Mouse (Mus musculus) gastrocnemius, adult 2 months (tissue): ENCODE data around the gene Dach2. TPM values are rescaled to one million over a fixed set of nuclear protein-coding genes. Genes with fewer than 3 reads are reported as not detected.
"Not testable (repeated sequence)": the region's sequence is repeated elsewhere in the genome, so short reads cannot be mapped to it uniquely, and the experiment has no call there.

Experiments used
- DNase-seq: peaks from one replicate; pipeline ENCODE4 v3.0.0; 2022
- H3K27ac ChIP-seq: fragments of 200-600 bp; 2 replicates; pipeline ENCODE4 v1.8.1; 2022; ENCODE audit warnings: mild to moderate bottlenecking
- H3K4me3 ChIP-seq: fragments of 200-600 bp; 2 replicates; pipeline ENCODE4 v1.8.1; 2022; ENCODE audit warnings: mild to moderate bottlenecking, moderate library complexity
- CTCF ChIP-seq: fragments of 200-600 bp; IDR thresholded peaks from 2 replicates; pipeline ENCODE4 v1.8.1; 2022; ENCODE audit warnings: antibody characterized with exemption, mild to moderate bottlenecking, moderate library complexity
- intact Hi-C: fragments of 180-260 bp; cut with DNase I; formaldehyde crosslinking; loops from one replicate; pipeline ENCODE4 v1.15.1; 2025
- long read RNA-seq, 2 experiments: library from polyadenylated mRNA; stranded (forward); transcript quantifications; one replicate each; pipeline ENCODE4 v2.0.0; 2021
- total RNA-seq, 2 experiments: library from RNA; stranded (reverse); gene quantifications; 2 replicates each; pipeline ENCODE4 v1.2.3; 2021

Gene Dach2
- 1 to 10 TPM; 1.2 to 5.0 TPM for total RNA-seq
- long read RNA-seq, experiment 1, partial matches to known transcripts: 2 of 8 reads
- long read RNA-seq, experiment 1, other reads (novel, unspliced or antisense): 6 of 8 reads
- long read RNA-seq, experiment 2, partial matches to known transcripts: 0 of 3 reads
- long read RNA-seq, experiment 2, other reads (novel, unspliced or antisense): 3 of 3 reads

GRCm38 (mm10) chrX:113297404-113297803 is at the start of gene Dach2:
Dach2 (plus strand) TSS chrX:113297510.
- no peak within 1 kb of the TSS for H3K27ac ChIP-seq
- no peak for DNase-seq
- intact Hi-C loops: no loop called here
- H3K4me3 ChIP-seq: peak within 1 kb of the TSS; percentile 63
- no peak for TF ChIP-seq CTCF

GRCm38 (mm10) chrX:113252427-113252826 is 44.9 kb upstream of the Dach2 start:
- DNase-seq, H3K4me3 ChIP-seq, intact Hi-C loops, H3K27ac ChIP-seq: not testable (repeated sequence)

GRCm38 (mm10) chrX:113298031-113298430 is 721 bp downstream of the Dach2 start:
- peak overlapping the region; percentile 63 for H3K4me3 ChIP-seq
- no peak overlapping the region for H3K27ac ChIP-seq
- intact Hi-C loops: no loop called here
- DNase-seq: peak; percentile 23
- no peak for TF ChIP-seq CTCF

- peak overlapping the region; percentile 63 for H3K4me3 ChIP-seq
- DNase-seq: no peak
- no peak overlapping the region for H3K27ac ChIP-seq
- intact Hi-C loops: no loop called here
- no peak for TF ChIP-seq CTCF
These were observed 1.2 kb downstream of the Dach2 start for GRCm38 (mm10) chrX:113298468-113298867.

GRCm38 (mm10) chrX:113304323-113304722 is 7.0 kb downstream of the Dach2 start:
- no peak for TF ChIP-seq CTCF
- no peak for DNase-seq
- intact Hi-C loops: no loop called here
- no peak overlapping the region for H3K27ac ChIP-seq
- no peak overlapping the region for H3K4me3 ChIP-seq

GRCm38 (mm10) chrX:113338143-113338542 is 40.8 kb downstream of the Dach2 start:
- Histone ChIP-seq H3K4me3 (no peak overlapping the region), H3K27ac (no peak overlapping the region)
- intact Hi-C loops: no loop called here
- DNase-seq: no peak
- no peak for TF ChIP-seq CTCF

GRCm38 (mm10) chrX:113394417-113394816 is 97.1 kb downstream of the Dach2 start:
- Histone ChIP-seq H3K27ac (no peak overlapping the region), H3K4me3 (no peak overlapping the region)
- DNase-seq: no peak
- intact Hi-C loops: no loop called here
- no peak for TF ChIP-seq CTCF

GRCm38 (mm10) chrX:113408756-113409155 is 111.4 kb downstream of the Dach2 start:
- no peak for TF ChIP-seq CTCF
- no peak overlapping the region for H3K4me3 ChIP-seq
- intact Hi-C loops: no loop called here
- no peak for DNase-seq
- no peak overlapping the region for H3K27ac ChIP-seq

GRCm38 (mm10) chrX:113421517-113422187 is 124.3 kb downstream of the Dach2 start:
- H3K27ac ChIP-seq: no peak overlapping the region
- DNase-seq: no peak
- no peak overlapping the region for H3K4me3 ChIP-seq
- intact Hi-C loops: no loop called here
- no peak for TF ChIP-seq CTCF

- intact Hi-C loops: no loop called here
- Histone ChIP-seq H3K27ac (no peak overlapping the region), H3K4me3 (no peak overlapping the region)
- no peak for DNase-seq
- TF ChIP-seq CTCF: no peak
These were observed 184.8 kb downstream of the Dach2 start for GRCm38 (mm10) chrX:113482131-113482530.

- TF ChIP-seq CTCF: no peak
These were observed 247.8 kb downstream of the Dach2 start for GRCm38 (mm10) chrX:113545106-113545505.

GRCm38 (mm10) chrX:113563897-113564296 is 266.6 kb downstream of the Dach2 start:
- Histone ChIP-seq H3K27ac (no peak overlapping the region), H3K4me3 (no peak overlapping the region)
- no peak for TF ChIP-seq CTCF
- intact Hi-C loops: no loop called here
- DNase-seq: no peak

More at GRCm38 (mm10) chrX:113545106-113545505, 247.8 kb downstream of the Dach2 start:
- no peak for DNase-seq
- intact Hi-C loops: no loop called here
- no peak overlapping the region for H3K27ac ChIP-seq
- H3K4me3 ChIP-seq: no peak overlapping the region

GRCm38 (mm10) chrX:113666069-113666468 is 368.8 kb downstream of the Dach2 start:
- no peak for TF ChIP-seq CTCF
- intact Hi-C loops: no loop called here
- Histone ChIP-seq H3K4me3 (no peak overlapping the region), H3K27ac (no peak overlapping the region)
- DNase-seq: no peak

- TF ChIP-seq CTCF: no peak
- Histone ChIP-seq H3K4me3 (no peak overlapping the region), H3K27ac (no peak overlapping the region)
- no peak for DNase-seq
- intact Hi-C loops: no loop called here
These were observed 389.9 kb downstream of the Dach2 start for GRCm38 (mm10) chrX:113687163-113687562.
